Mouse (Mus musculus): Measurements from ENCODE around the gene Dbnl. TPM values are rescaled to one million over a fixed set of nuclear protein-coding genes. Genes with fewer than 3 reads are reported as not detected.
A peak's percentile ranks its signal among the peaks of the same experiment; 100 is the strongest.

Dbnl gene
- polyA plus RNA-seq, 1 experiment from 2014 or later = 144 TPM

GRCm38 (mm10) chr11:5819223-5819622 is 30.9 kb downstream of the Dbnl start:
- Histone ChIP-seq H3K4me3 (ENCODE audit: low read depth, low read length) (no peak overlapping the region), H3K27ac (ENCODE audit: low read depth, low read length) (no peak overlapping the region), H3K9ac (ENCODE audit: low read length) (no peak overlapping the region), H3K36me3 (ENCODE audit: control insufficient read depth, insufficient read depth, low read length) (no peaks in the 10 kb centered on the region), H3K4me1 (ENCODE audit: control insufficient read depth, insufficient read depth, low read length) (no peaks in the 10 kb centered on the region), H3K9me3 (ENCODE audit: control insufficient read depth, low read length) (no peaks in the 10 kb centered on the region), H3K27me3 (ENCODE audit: control insufficient read depth, insufficient read depth, low read length) (no peaks in the 10 kb centered on the region), H3K4me2 (no peak overlapping the region)
- ATAC-seq (ENCODE audit: low FRiP score) = no peak
- WGBS = 72% methylated on average over 2 of the region's 2 CpGs
- DNase-seq (ENCODE audit: low spot score, missing footprints) = no peak

GRCm38 (mm10) chr11:5825432-5825831 is 37.1 kb downstream of the Dbnl start:
- no peaks in the 10 kb centered on the region for H3K9me3 ChIP-seq (ENCODE audit: control insufficient read depth, low read length)
- H3K9ac ChIP-seq (ENCODE audit: low read length) = no peak overlapping the region
- H3K27ac ChIP-seq (ENCODE audit: low read depth, low read length) = no peak overlapping the region
- H3K36me3 ChIP-seq (ENCODE audit: control insufficient read depth, insufficient read depth, low read length) = peaks cover 3% of the 10 kb centered on the region; the same call in 1 of the 2 replicates
- no peaks in the 10 kb centered on the region for H3K27me3 ChIP-seq (ENCODE audit: control insufficient read depth, insufficient read depth, low read length)
- DNase-seq (ENCODE audit: low spot score, missing footprints) = no peak
- no peak overlapping the region for H3K4me3 ChIP-seq (ENCODE audit: low read depth, low read length)
- no peak overlapping the region for H3K4me2 ChIP-seq
- ATAC-seq (ENCODE audit: low FRiP score) = no peak
- H3K4me1 ChIP-seq (ENCODE audit: control insufficient read depth, insufficient read depth, low read length) = no peaks in the 10 kb centered on the region

GRCm38 (mm10) chr11:5827931-5828330 is 39.6 kb downstream of the Dbnl start:
- no peak for DNase-seq (ENCODE audit: low spot score, missing footprints)
- Histone ChIP-seq H3K4me1 (ENCODE audit: control insufficient read depth, insufficient read depth, low read length) (no peaks in the 10 kb centered on the region), H3K27me3 (ENCODE audit: control insufficient read depth, insufficient read depth, low read length) (no peaks in the 10 kb centered on the region), H3K9ac (ENCODE audit: low read length) (no peak overlapping the region), H3K36me3 (ENCODE audit: control insufficient read depth, insufficient read depth, low read length) (peaks cover 3% of the 10 kb centered on the region; the same call in 1 of the 2 replicates), H3K27ac (ENCODE audit: low read depth, low read length) (no peak overlapping the region), H3K4me2 (no peak overlapping the region), H3K9me3 (ENCODE audit: control insufficient read depth, low read length) (no peaks in the 10 kb centered on the region), H3K4me3 (ENCODE audit: low read depth, low read length) (no peak overlapping the region)
- 93% methylated on average over 5 of the region's 5 CpGs for WGBS
- ATAC-seq (ENCODE audit: low FRiP score) = no peak

GRCm38 (mm10) chr11:5828509-5829191 is 40.4 kb downstream of the Dbnl start:
- no peaks in the 10 kb centered on the region for H3K9me3 ChIP-seq (ENCODE audit: control insufficient read depth, low read length)
- 88% methylated on average over 11 of the region's 11 CpGs for WGBS
- no peak overlapping the region for H3K4me3 ChIP-seq (ENCODE audit: low read depth, low read length)
- DNase-seq (ENCODE audit: low spot score, missing footprints) (no peak), ATAC-seq (ENCODE audit: low FRiP score) (no peak)
- H3K27me3 ChIP-seq (ENCODE audit: control insufficient read depth, insufficient read depth, low read length) = no peaks in the 10 kb centered on the region
- H3K36me3 ChIP-seq (ENCODE audit: control insufficient read depth, insufficient read depth, low read length) = peaks cover 3% of the 10 kb centered on the region; the same call in 1 of the 2 replicates
- H3K9ac ChIP-seq (ENCODE audit: low read length) = no peak overlapping the region
- no peak overlapping the region for H3K27ac ChIP-seq (ENCODE audit: low read depth, low read length)
- no peaks in the 10 kb centered on the region for H3K4me1 ChIP-seq (ENCODE audit: control insufficient read depth, insufficient read depth, low read length)
- H3K4me2 ChIP-seq = no peak overlapping the region

- H3K9ac ChIP-seq (ENCODE audit: low read length) = no peak overlapping the region
- 90% methylated on average over 12 of the region's 12 CpGs for WGBS
- no peak overlapping the region for H3K4me3 ChIP-seq (ENCODE audit: low read depth, low read length)
- peaks cover 3% of the 10 kb centered on the region; the same call in 1 of the 2 replicates for H3K36me3 ChIP-seq (ENCODE audit: control insufficient read depth, insufficient read depth, low read length)
- DNase-seq (ENCODE audit: low spot score, missing footprints) = no peak
- no peaks in the 10 kb centered on the region for H3K27me3 ChIP-seq (ENCODE audit: control insufficient read depth, insufficient read depth, low read length)
- H3K4me1 ChIP-seq (ENCODE audit: control insufficient read depth, insufficient read depth, low read length) = no peaks in the 10 kb centered on the region
- no peak for ATAC-seq (ENCODE audit: low FRiP score)
- no peaks in the 10 kb centered on the region for H3K9me3 ChIP-seq (ENCODE audit: control insufficient read depth, low read length)
- H3K4me2 ChIP-seq = no peak overlapping the region
- H3K27ac ChIP-seq (ENCODE audit: low read depth, low read length) = no peak overlapping the region
These were observed 41.0 kb downstream of the Dbnl start for GRCm38 (mm10) chr11:5829327-5829726.

GRCm38 (mm10) chr11:5834506-5834905 is 46.2 kb downstream of the Dbnl start:
- no peaks in the 10 kb centered on the region for H3K27me3 ChIP-seq (ENCODE audit: control insufficient read depth, insufficient read depth, low read length)
- 90% methylated on average over 9 of the region's 9 CpGs for WGBS
- no peaks in the 10 kb centered on the region for H3K36me3 ChIP-seq (ENCODE audit: control insufficient read depth, insufficient read depth, low read length)
- H3K4me2 ChIP-seq = no peak overlapping the region
- H3K4me1 ChIP-seq (ENCODE audit: control insufficient read depth, insufficient read depth, low read length) = 0 out of 2 replicates have a peak, but pooled peaks cover 3% of the 10 kb centered on the region
- no peak overlapping the region for H3K9ac ChIP-seq (ENCODE audit: low read length)
- ATAC-seq (ENCODE audit: low FRiP score) = no peak
- H3K27ac ChIP-seq (ENCODE audit: low read depth, low read length) = no peak overlapping the region
- no peak for DNase-seq (ENCODE audit: low spot score, missing footprints)
- H3K9me3 ChIP-seq (ENCODE audit: control insufficient read depth, low read length) = no peaks in the 10 kb centered on the region
- H3K4me3 ChIP-seq (ENCODE audit: low read depth, low read length) = no peak overlapping the region

GRCm38 (mm10) chr11:5835057-5835456 is 46.8 kb downstream of the Dbnl start:
- Histone ChIP-seq H3K27me3 (ENCODE audit: control insufficient read depth, insufficient read depth, low read length) (no peaks in the 10 kb centered on the region), H3K4me3 (ENCODE audit: low read depth, low read length) (no peak overlapping the region), H3K9me3 (ENCODE audit: control insufficient read depth, low read length) (no peaks in the 10 kb centered on the region), H3K4me2 (no peak overlapping the region), H3K36me3 (ENCODE audit: control insufficient read depth, insufficient read depth, low read length) (no peaks in the 10 kb centered on the region), H3K9ac (ENCODE audit: low read length) (no peak overlapping the region), H3K4me1 (ENCODE audit: control insufficient read depth, insufficient read depth, low read length) (0 out of 2 replicates have a peak, but pooled peaks cover 3% of the 10 kb centered on the region), H3K27ac (ENCODE audit: low read depth, low read length) (no peak overlapping the region)
- no peak for DNase-seq (ENCODE audit: low spot score, missing footprints)
- no peak for ATAC-seq (ENCODE audit: low FRiP score)
- WGBS = 92% methylated on average over 7 of the region's 7 CpGs

DNA sequence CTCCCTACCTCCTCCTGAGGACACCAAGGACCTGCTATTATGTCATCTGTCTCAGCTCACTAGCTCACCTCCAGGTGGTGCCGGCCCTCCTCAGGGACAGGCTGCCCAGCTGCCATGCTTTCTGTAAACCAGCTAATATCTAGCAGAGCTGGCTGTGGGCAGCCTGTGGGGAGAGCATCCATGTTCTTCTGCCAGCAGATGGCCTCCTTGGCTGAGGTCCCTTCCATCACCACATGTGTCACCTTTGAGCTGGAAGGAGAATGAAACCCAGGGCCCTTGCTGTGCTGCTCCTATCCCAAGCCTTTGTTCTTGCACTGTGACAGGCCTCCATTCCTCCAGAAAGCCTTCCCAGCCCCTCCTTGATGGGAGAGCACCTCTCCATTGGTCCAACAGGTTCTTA is 47.8 kb downstream of the Dbnl start:
- no peak overlapping the region for H3K4me2 ChIP-seq
- ATAC-seq (ENCODE audit: low FRiP score) (no peak), DNase-seq (ENCODE audit: low spot score, missing footprints) (no peak)
- H3K36me3 ChIP-seq (ENCODE audit: control insufficient read depth, insufficient read depth, low read length) = no peaks in the 10 kb centered on the region
- no peak overlapping the region for H3K9ac ChIP-seq (ENCODE audit: low read length)
- no peak overlapping the region for H3K4me3 ChIP-seq (ENCODE audit: low read depth, low read length)
- no peaks in the 10 kb centered on the region for H3K9me3 ChIP-seq (ENCODE audit: control insufficient read depth, low read length)
- H3K4me1 ChIP-seq (ENCODE audit: control insufficient read depth, insufficient read depth, low read length) = 0 out of 2 replicates have a peak, but pooled peaks cover 3% of the 10 kb centered on the region
- 53% methylated on average over 1 of the region's 1 CpGs for WGBS
- no peaks in the 10 kb centered on the region for H3K27me3 ChIP-seq (ENCODE audit: control insufficient read depth, insufficient read depth, low read length)
- no peak overlapping the region for H3K27ac ChIP-seq (ENCODE audit: low read depth, low read length)

- WGBS = under 1% methylated on average over 63 of the region's 63 CpGs
- Histone ChIP-seq H3K27me3 (ENCODE audit: control insufficient read depth, insufficient read depth, low read length) (no peaks in the 10 kb centered on the region), H3K27ac (ENCODE audit: low read depth, low read length) (peak within 1 kb of the TSS; percentile 26; the same call in 1 of the 2 replicates), H3K9ac (ENCODE audit: low read length) (peak within 1 kb of the TSS; percentile 77), H3K4me3 (ENCODE audit: low read depth, low read length) (peak within 1 kb of the TSS; percentile 73), H3K4me1 (ENCODE audit: control insufficient read depth, insufficient read depth, low read length) (0 out of 2 replicates have a peak, but pooled peaks cover 3% of the 10 kb centered on the region), H3K4me2 (peak within 1 kb of the TSS; percentile 87), H3K9me3 (ENCODE audit: control insufficient read depth, low read length) (no peaks in the 10 kb centered on the region), H3K36me3 (ENCODE audit: control insufficient read depth, insufficient read depth, low read length) (no peaks in the 10 kb centered on the region)
- DNase-seq (ENCODE audit: low spot score, missing footprints) (peak; percentile 99), ATAC-seq (ENCODE audit: low FRiP score) (peak; percentile 97)
These were observed 49.3 kb downstream of the Dbnl start, which contains the start of gene Polm for GRCm38 (mm10) chr11:5837251-5838246. Polm (minus strand) TSS chr11:5838016.
